Mouse (Mus musculus) heart, postnatal 4 days (tissue): ENCODE measurements around the gene Ggt6. TPM values are rescaled to one million over a fixed set of nuclear protein-coding genes. Genes with fewer than 3 reads are reported as not detected.
"Not testable (repeated sequence)": the region's sequence is repeated elsewhere in the genome, so short reads cannot be mapped to it uniquely, and the experiment has no call there.

Source experiments
- DNase-seq: peaks from one replicate; pipeline ENCODE4 v3.0.0; 2021
- total RNA-seq, 2 experiments: library from RNA; stranded (reverse); gene quantifications; 2 replicates each; pipeline ENCODE4 v1.2.3; 2021

Gene Ggt6
- total RNA-seq, 2 experiments from 2014 or later = not detected

- not testable (repeated sequence) for DNase-seq
These were observed 5.3 kb downstream of the Ggt6 start for GRCm38 (mm10) chr11:72440597-72440964.

GRCm38 (mm10) chr11:72440965-72441664 is 5.8 kb downstream of the Ggt6 start, which contains the start of gene Mybbp1a:
Gene Mybbp1a (plus strand): TSS chr11:72441355.
- peak; percentile 99 for DNase-seq

DNA sequence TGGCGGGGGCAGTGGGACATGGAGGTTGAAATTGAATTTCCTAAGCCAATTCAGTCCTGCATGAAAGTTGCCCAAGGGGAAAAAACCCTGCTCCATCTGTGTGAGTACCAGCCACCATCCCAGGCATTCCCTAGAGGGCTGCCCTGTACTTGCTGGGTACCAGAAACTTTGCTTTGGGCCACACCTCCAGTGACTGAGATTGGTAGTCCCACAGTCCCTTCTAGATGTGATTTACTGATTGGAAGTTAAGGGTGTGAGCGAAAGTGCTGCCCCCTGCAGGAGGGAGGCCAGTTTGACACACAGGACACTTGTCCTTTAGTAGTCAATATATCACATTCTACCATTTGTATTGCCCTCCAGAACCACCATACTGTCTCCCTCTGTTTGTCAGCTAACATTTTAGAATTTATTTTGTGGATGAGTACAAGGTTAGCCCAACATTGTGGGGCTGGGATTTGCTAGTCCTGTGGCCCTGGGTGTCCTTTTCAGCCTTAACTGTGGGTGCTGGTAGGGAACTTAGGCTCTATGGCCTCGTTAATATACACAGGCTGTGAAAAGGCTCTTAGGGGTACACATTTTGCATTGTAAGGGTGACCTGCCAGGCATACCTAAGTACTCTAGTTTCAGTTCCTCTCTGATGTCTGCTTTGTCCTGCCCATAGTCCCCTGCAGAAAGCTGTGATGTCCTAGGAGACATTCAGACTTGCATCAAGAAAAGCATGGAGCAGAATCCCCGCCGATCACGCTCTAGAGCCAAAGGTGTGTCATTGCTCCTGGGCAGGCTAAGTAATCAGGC is 11.2 kb downstream of the Ggt6 start:
- peak; percentile 47 for DNase-seq

- DNase-seq = no peak
These were observed 12.1 kb downstream of the Ggt6 start for GRCm38 (mm10) chr11:72447475-72447874.

- DNase-seq = no peak
These were observed 16.9 kb downstream of the Ggt6 start for GRCm38 (mm10) chr11:72452140-72452665.

GRCm38 (mm10) chr11:72453105-72453953 is 18.0 kb downstream of the Ggt6 start:
- no peak for DNase-seq

GRCm38 (mm10) chr11:72455694-72456093 is 20.4 kb downstream of the Ggt6 start:
- DNase-seq = no peak

- DNase-seq = peak; percentile 66
These were observed 22.7 kb downstream of the Ggt6 start for GRCm38 (mm10) chr11:72457995-72458496.

- DNase-seq = no peak
These were observed 23.2 kb downstream of the Ggt6 start for GRCm38 (mm10) chr11:72458502-72458901.

- no peak for DNase-seq
These were observed 26.2 kb downstream of the Ggt6 start for GRCm38 (mm10) chr11:72461500-72461981.

GRCm38 (mm10) chr11:72464821-72465220 is 29.5 kb downstream of the Ggt6 start:
- no peak for DNase-seq

- DNase-seq = no peak
These were observed 30.8 kb downstream of the Ggt6 start for GRCm38 (mm10) chr11:72465978-72466693.

DNA sequence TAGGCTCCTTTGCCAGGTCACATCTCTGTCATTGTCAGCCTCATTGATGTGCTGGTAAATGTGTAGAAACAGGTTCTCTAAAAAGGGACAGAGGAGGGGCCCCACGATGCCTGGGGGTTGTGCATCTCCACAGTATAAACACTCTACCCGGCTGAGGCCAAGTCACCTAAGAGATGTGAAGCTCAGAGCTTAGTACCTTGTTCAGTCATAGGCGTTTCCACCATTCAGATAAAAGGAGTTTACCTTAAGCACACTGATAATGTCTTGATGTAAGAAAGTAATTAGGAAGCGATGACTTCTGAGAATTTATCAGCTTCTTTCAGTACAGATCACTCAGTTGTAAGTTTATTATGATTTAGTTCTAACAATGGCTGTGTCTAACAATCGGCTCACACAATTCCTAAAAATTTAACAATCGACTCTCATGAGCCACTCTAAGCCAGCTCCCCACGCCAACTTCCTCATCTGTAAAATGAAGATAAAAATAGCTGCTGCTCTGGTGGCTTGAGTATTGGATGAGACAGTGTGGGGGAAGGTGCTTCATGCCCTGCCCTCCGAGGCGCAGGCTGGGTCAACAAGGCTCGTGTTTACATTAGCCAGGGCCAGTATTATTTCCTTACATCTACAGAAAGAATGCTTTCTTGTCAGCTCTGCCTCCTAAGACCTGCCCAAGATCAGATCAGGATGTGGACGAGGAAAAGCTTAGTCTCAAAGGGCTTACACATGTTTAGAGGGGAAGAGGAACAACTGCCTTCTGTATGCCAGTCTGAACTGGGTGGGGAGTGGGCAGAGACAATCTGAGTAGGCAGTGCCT is 31.6 kb downstream of the Ggt6 start:
- DNase-seq = peak; percentile 43

DNA sequence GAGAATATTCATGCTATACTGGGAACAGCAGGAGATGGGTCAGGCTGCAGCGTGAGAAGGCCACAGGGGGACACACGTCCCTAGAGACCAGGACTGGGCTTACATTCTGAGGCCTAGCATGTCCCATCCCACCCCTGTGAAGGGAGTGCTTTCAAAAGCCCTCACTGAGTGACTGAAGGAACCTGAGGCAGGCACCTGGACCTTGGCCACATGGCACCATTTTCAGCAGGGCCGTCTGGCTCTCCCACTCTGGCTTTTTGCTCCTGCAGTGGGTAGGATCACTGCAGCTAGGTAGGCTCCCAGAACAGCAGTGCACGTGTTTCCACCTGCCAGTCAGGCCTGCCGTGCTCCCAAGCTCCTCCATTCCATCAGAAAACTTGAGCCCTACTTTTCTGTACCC is 33.2 kb downstream of the Ggt6 start:
- DNase-seq = no peak

DNA sequence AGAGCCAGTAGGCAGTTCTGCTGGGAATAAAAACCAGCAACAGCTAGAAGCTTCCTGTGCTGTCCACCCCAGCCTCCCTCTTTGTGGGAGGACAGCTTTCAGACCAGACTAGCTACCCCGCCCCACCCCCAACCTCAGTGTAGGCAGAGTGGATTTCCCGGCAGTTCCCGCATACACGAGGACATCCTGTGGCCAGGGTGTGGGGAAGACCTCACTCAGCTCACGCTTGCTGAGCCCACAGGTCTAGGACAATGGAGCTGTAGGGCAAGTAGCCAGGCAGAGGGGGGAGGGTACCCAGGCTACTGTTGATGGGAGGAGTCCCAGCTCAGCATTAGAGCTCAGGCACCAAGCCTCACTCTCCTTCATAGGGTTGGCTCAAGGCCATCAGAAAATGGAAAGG is 33.9 kb downstream of the Ggt6 start:
- DNase-seq = peak; percentile 89

- no peak for DNase-seq
These were observed 34.7 kb downstream of the Ggt6 start for GRCm38 (mm10) chr11:72470004-72470403.

GRCm38 (mm10) chr11:72471381-72471780 is 36.1 kb downstream of the Ggt6 start:
- no peak for DNase-seq

DNA sequence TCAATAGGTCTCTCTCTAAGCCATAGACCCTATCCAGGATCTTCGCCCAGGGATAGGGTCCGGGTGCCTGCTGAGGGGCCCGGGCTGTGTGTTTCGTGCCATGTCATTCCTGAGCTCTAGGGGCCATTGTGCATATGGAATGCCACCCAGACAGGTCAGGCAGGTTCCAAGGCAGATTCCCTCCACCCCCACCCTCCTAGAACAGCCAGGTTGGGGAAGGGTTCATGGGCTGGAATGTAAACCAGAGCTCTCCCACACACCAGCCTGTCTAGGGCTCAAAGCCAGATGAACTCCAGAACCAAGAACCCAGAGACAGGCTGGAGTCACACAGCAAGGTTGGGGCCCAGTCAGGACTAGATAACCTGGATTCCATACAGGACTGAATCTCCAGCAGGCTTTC is 38.2 kb downstream of the Ggt6 start:
- no peak for DNase-seq

GRCm38 (mm10) chr11:72474926-72475325 is 39.6 kb downstream of the Ggt6 start:
- no peak for DNase-seq

DNA sequence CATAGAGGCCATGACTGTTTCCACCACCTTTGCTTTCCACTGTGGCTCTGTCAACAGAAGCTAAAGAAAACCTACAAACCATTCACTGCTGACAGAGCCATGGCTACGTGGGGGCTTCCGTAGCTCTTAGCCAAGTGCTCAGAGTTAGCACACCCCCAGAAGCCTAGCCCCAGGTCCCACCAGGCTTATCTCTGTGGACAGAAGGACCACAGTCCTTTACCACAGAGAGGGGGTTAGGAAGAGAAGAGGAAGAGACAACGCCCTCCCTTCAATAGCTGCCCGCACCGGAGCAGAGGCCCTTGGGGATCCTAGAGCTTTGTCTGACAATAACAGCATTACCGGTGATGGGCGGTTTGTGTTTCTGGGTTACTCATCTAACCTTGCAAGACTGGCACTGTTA is 40.1 kb downstream of the Ggt6 start:
- DNase-seq = no peak
